Mouse (Mus musculus) stomach, postnatal 0 days (tissue): ENCODE data around the gene Prkce. TPM values are rescaled to one million over a fixed set of nuclear protein-coding genes. Genes with fewer than 3 reads are reported as not detected.

Source experiments
- ATAC-seq: fragments of 200-750 bp; cut with Nextera tagmentation; 2 replicates; pipeline ENCODE4 v1.8.0; 2017; ENCODE audit not compliant: low FRiP score, low TSS enrichment
- DNase-seq: peaks from one replicate; pipeline ENCODE4 v3.0.0-alpha.2; 2016; ENCODE audit warnings: low spot score
- H3K27ac ChIP-seq: fragments of 300-500 bp; sonication (generic); replicated peaks from 2 replicates; pipeline ENCODE4 v1.5.1; 2014; ENCODE audit warnings: mild to moderate bottlenecking, control low read depth
- H3K27me3 ChIP-seq: fragments of 300-500 bp; sonication (generic); 2 replicates; pipeline ENCODE4 v1.6.1; 2014; ENCODE audit warnings: low read length; ENCODE audit not compliant: control insufficient read depth, insufficient read depth
- H3K36me3 ChIP-seq: fragments of 300-500 bp; sonication (generic); 2 replicates; pipeline ENCODE4 v1.6.1; 2014; ENCODE audit warnings: low read length, mixed read lengths; ENCODE audit not compliant: control insufficient read depth, insufficient read depth
- H3K4me1 ChIP-seq: fragments of 300-500 bp; sonication (generic); replicated peaks from 2 replicates; pipeline ENCODE4 v1.6.1; 2014; ENCODE audit warnings: antibody characterized with exemption; ENCODE audit not compliant: control insufficient read depth, insufficient read depth
- H3K4me2 ChIP-seq: fragments of 300-500 bp; sonication (generic); replicated peaks from 2 replicates; pipeline ENCODE4 v1.6.1; 2014; ENCODE audit warnings: low read depth, mild to moderate bottlenecking, control low read depth, moderate library complexity
- H3K4me3 ChIP-seq: fragments of 300-500 bp; sonication (generic); 2 replicates; pipeline ENCODE4 v1.5.1; 2014; ENCODE audit warnings: low read depth, low read length, control low read depth
- H3K9ac ChIP-seq: fragments of 300-500 bp; sonication (generic); 2 replicates; pipeline ENCODE4 v1.6.1; 2014; ENCODE audit warnings: mild to moderate bottlenecking, low read length, control low read depth, mixed read lengths
- H3K9me3 ChIP-seq: fragments of 300-500 bp; sonication (generic); 2 replicates; pipeline ENCODE4 v1.6.1; 2016; ENCODE audit warnings: low read length; ENCODE audit not compliant: control insufficient read depth
- CTCF ChIP-seq: IDR thresholded peaks from 2 replicates; pipeline ENCODE4 v1.5.1; 2016; ENCODE audit warnings: antibody characterized with exemption, low read depth, mild to moderate bottlenecking, moderate library complexity
- EP300 ChIP-seq: optimal IDR thresholded peaks from 2 replicates; pipeline ENCODE3; 2016; ENCODE audit warnings: antibody characterized with exemption
- WGBS: fragments of 180-500 bp; shearing (Covaris S2); extraction: QIAGEN DNeasy Blood & Tissue Kit; methylation state at CpG from one replicate; pipeline ENCODE4 v1.1.7; 2014; 5-methylcytosine and 5-hydroxymethylcytosine counted together
- polyA plus RNA-seq: library from polyadenylated mRNA; unstranded; fragments of >200 nt; fragmentation: Nextera tagmentation; extraction: Ambion mirVana; gene quantifications from 2 replicates; pipeline ENCODE4 v1.2.1, GENCODE M21; 2015

Prkce gene
- polyA plus RNA-seq, 1 experiment from 2014 or later, result 3.4 TPM

DNA sequence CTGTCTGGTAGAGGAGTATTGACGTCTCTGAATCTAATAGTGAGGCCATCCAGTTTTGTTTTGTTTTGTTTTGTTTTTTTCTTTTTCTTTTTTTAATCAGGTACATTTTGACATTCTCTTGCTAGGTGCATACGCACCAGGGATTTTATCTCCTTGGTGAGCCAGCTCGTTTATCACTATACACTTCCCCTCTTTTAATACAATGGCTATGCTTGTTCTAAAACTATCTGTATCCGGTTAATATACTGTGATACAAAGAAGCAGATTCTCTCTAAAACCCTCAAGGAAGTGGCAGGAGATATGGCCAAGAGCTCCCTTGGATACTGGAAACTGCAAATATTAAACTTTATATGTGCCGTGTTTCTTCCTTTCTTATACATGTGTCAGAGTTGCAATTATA lies 319.1 kb downstream of the Prkce start:
- H3K9ac ChIP-seq, result no peak overlapping the region
- no peak overlapping the region for H3K4me3 ChIP-seq
- WGBS, result 84% methylated on average over 5 of the region's 5 CpGs
- H3K9me3 ChIP-seq, result no peaks in the 10 kb centered on the region
- TF ChIP-seq EP300 (no peak), CTCF (no peak)
- H3K4me2 ChIP-seq, result no peak overlapping the region
- H3K27me3 ChIP-seq, result no peaks in the 10 kb centered on the region
- H3K4me1 ChIP-seq, result no peaks in the 10 kb centered on the region
- DNase-seq (no peak), ATAC-seq (no peak)
- no peaks in the 10 kb centered on the region for H3K36me3 ChIP-seq
- no peak overlapping the region for H3K27ac ChIP-seq

DNA sequence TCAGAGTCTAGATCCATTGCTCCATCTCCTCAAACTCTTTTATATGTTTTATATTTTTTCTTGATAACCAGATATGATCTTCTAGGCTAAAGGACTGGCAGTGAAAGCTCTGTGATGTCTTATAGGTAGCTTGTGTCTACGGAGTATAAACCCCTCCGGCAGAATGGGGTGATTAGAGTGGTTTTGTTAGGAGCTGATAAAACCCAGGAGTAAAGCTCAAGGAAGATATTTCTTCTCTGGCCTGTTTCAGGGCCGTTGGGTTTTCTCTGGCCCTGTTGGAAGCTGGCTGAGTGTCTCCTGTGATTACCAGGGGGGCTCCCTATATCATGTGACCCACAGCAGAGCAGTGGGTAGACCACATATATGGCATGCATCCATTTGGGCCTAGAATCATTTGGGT lies 319.9 kb downstream of the Prkce start:
- Histone ChIP-seq H3K9me3 (no peaks in the 10 kb centered on the region), H3K27ac (no peak overlapping the region), H3K36me3 (no peaks in the 10 kb centered on the region), H3K4me2 (no peak overlapping the region), H3K4me1 (no peaks in the 10 kb centered on the region), H3K9ac (no peak overlapping the region), H3K27me3 (no peaks in the 10 kb centered on the region), H3K4me3 (no peak overlapping the region)
- WGBS, result 86% methylated on average over 3 of the region's 3 CpGs
- TF ChIP-seq EP300 (no peak), CTCF (no peak)
- DNase-seq, result no peak
- ATAC-seq, result no peak

DNA sequence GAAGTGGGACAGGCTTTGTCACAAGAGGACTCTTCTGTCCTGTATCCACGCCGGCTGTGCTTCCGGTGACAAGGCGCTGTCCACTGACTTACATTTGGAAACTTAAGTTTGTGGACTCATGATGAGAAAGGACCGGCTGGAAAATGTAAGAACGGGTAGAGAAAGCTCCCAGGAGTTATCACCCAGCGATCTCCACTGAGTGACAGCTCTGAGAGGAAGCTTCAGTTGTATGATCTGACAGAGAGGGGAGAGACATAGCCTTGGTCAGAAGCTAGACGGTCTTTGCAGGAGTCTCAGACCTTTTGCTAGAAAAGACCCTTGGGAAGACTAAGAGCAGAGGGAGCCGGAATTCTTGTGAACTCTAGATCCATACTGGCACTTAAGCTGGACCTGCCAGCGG lies 322.2 kb downstream of the Prkce start:
- no peak overlapping the region for H3K27ac ChIP-seq
- H3K4me1 ChIP-seq, result no peaks in the 10 kb centered on the region
- no peak overlapping the region for H3K4me2 ChIP-seq
- no peak for ATAC-seq
- H3K27me3 ChIP-seq, result no peaks in the 10 kb centered on the region
- H3K9me3 ChIP-seq, result no peaks in the 10 kb centered on the region
- DNase-seq, result no peak
- H3K4me3 ChIP-seq, result no peak overlapping the region
- no peak for TF ChIP-seq CTCF
- TF ChIP-seq EP300, result no peak
- no peaks in the 10 kb centered on the region for H3K36me3 ChIP-seq
- no peak overlapping the region for H3K9ac ChIP-seq
- 92% methylated on average over 10 of the region's 10 CpGs for WGBS

DNA sequence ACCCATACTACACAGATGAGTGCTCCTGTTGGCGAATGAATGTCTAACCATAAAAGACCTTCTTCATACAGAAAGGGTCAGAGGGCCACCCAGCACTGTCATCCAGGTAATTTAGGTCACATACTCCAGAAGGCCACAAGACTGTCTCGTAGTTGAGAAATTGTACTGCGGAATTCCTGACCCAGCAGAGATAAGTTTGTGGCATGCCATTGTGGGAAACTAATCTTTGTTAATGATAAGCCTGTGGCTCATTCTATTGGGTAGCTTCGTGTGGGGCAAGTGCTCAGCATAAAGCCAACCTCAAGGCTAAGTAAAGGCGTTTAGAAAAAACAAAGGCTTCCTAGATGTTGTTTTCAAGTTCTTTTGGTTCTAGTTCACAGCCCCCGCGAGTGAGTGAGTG lies 324.8 kb downstream of the Prkce start:
- H3K27ac ChIP-seq, result no peak overlapping the region
- H3K4me3 ChIP-seq, result no peak overlapping the region
- no peaks in the 10 kb centered on the region for H3K9me3 ChIP-seq
- no peak overlapping the region for H3K9ac ChIP-seq
- ATAC-seq (no peak), DNase-seq (no peak)
- H3K27me3 ChIP-seq, result no peaks in the 10 kb centered on the region
- H3K4me1 ChIP-seq, result no peaks in the 10 kb centered on the region
- no peak overlapping the region for H3K4me2 ChIP-seq
- 69% methylated on average over 7 of the region's 7 CpGs for WGBS
- H3K36me3 ChIP-seq, result no peaks in the 10 kb centered on the region
- TF ChIP-seq CTCF (no peak), EP300 (no peak)

DNA sequence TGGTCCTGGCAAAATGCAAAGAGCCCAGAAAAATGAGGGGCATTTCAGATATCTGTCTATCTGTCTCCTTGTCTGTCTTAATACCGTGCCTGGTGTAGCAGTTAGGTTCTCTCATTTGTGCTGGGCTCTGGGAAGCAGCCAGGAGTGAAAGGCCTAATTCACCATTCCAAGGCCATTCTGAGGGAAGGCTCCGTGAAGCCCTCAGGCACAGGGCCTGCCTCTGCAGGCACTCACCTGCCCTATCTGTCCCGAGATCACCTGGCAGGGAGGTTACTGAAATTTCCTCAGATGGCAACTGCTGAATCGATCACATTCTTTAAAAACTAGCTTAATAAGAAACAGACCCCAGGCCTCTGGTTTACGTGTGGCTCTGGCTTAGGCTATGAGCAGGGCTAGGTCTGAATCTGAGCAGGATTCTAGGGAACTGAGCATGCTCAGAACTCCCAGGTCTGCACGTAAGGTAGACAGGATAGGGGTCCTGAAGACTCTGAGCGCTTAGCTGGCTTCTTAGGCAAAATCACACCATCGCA lies 326.4 kb downstream of the Prkce start:
- no peak overlapping the region for H3K9ac ChIP-seq
- H3K4me2 ChIP-seq, result no peak overlapping the region
- H3K4me1 ChIP-seq, result no peaks in the 10 kb centered on the region
- no peak for DNase-seq
- no peak overlapping the region for H3K4me3 ChIP-seq
- 65% methylated on average over 8 of the region's 8 CpGs for WGBS
- no peaks in the 10 kb centered on the region for H3K27me3 ChIP-seq
- H3K9me3 ChIP-seq, result no peaks in the 10 kb centered on the region
- ATAC-seq, result no peak
- TF ChIP-seq CTCF (no peak), EP300 (no peak)
- no peak overlapping the region for H3K27ac ChIP-seq
- no peaks in the 10 kb centered on the region for H3K36me3 ChIP-seq

DNA sequence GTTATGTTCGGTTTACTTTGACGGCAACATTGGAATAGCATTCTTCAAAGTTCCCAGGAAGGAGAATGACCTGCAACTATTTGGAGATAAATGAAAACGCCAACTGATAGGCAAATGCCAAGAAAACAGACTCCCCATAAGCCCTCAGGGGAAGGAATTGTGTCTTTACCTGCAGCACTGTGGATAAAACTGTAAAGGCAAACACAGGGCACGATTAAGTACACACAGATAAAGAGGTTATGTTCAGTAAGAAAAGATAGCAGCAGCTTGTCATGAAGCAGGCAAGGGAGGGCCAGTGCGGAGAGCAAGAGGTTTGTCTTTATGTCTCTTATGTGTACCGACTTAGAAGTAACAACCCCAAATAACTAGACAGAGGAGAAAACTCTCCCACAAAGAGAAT lies 326.9 kb downstream of the Prkce start:
- Histone ChIP-seq H3K9me3 (no peaks in the 10 kb centered on the region), H3K4me2 (no peak overlapping the region), H3K27me3 (no peaks in the 10 kb centered on the region), H3K27ac (no peak overlapping the region), H3K36me3 (no peaks in the 10 kb centered on the region), H3K4me3 (no peak overlapping the region), H3K4me1 (no peaks in the 10 kb centered on the region), H3K9ac (no peak overlapping the region)
- ATAC-seq (no peak), DNase-seq (no peak)
- 50% methylated on average over 6 of the region's 6 CpGs for WGBS
- TF ChIP-seq EP300 (no peak), CTCF (no peak)
